Mouse (Mus musculus): Measurements from ENCODE around the gene Cd27. TPM values are rescaled to one million over a fixed set of nuclear protein-coding genes. Genes with fewer than 3 reads are reported as not detected.
"Not testable (repeated sequence)": the region's sequence is repeated elsewhere in the genome, so short reads cannot be mapped to it uniquely, and the experiment has no call there.

Cd27 gene
- polyA plus RNA-seq, 1 experiment from 2014 or later: 2.0 TPM

DNA sequence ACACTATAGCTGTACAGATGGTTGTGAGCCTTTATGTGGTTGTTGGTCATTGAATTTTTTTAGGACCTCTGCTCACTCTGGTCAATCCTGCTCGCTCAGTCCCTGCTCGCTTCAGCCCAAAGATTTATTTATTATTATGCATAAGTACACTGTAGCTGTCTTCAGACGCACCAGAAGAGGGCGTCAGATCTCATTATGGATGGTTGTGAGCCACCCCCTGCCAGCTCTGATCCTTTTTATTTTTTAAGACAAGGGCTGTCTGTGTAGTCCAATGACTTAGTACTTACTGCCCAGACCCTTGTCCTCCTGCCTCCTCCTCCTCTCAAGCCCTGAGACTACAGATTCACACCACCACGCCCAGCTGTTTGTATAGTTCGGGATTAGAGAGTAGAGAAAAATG is 29.8 kb upstream of the Cd27 start:
- H3K9me3 ChIP-seq; H3K4me3 ChIP-seq; H3K4me1 ChIP-seq; H3K4me2 ChIP-seq; H3K27ac ChIP-seq (replicated peaks); H3K9ac ChIP-seq; ATAC-seq (ENCODE audit: extremely low read depth, insufficient number of reproducible peaks, low FRiP score, low TSS enrichment); H3K36me3 ChIP-seq: not testable (repeated sequence)
- peaks cover 20% of the 10 kb centered on the region for H3K27me3 ChIP-seq (replicated peaks)
- WGBS: 60% methylated on average over 6 of the region's 6 CpGs

DNA sequence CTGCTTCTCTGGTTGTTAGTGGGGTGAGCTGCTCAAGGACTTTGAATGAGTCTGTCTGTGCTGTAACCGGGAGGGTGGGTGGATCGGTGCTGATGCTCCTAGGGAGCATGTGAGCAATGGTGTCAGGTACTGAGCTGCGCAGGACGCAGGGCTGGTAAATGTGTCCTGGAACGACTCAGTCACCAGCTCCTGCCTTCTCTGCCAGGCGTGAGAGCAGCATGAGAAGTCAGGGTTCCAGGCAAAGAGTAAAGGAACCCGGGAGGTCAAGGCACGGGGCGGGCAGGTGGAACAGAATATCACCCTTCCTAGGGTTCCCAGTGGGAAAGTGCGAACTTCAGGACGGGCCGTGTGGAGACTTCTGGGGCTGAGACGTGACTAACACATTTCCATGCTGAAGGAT is 29.3 kb upstream of the Cd27 start:
- no peak overlapping the region for H3K9ac ChIP-seq
- H3K27me3 ChIP-seq (replicated peaks): peaks cover 20% of the 10 kb centered on the region
- no peak overlapping the region for H3K4me3 ChIP-seq
- ATAC-seq (ENCODE audit: extremely low read depth, insufficient number of reproducible peaks, low FRiP score, low TSS enrichment): no peak
- H3K4me2 ChIP-seq: no peak overlapping the region
- H3K36me3 ChIP-seq: no peaks in the 10 kb centered on the region
- 53% methylated on average over 13 of the region's 13 CpGs for WGBS
- H3K27ac ChIP-seq (replicated peaks): no peak overlapping the region
- H3K9me3 ChIP-seq: no peaks in the 10 kb centered on the region
- H3K4me1 ChIP-seq: no peaks in the 10 kb centered on the region

DNA sequence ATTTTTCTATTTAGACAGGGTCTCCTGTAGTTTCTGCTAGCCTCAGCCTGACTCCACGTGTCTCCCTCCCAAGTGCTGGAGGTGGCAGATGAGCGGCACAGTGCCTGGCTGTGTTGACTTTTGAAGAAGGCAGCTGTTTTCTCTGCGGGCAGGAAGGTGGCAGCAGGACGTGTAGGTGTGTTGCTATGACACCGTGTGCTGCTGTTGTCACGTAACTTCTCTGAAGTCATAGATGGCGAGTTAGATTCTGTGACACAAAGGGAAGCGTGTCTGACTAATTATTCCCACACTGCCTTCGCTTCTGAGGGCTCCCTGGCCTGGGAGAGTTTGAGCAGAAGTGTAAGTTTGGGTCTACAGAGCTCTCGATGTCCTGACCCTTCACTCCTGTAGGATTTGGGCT is 28.4 kb upstream of the Cd27 start:
- peaks cover 13% of the 10 kb centered on the region; the same call in 1 of the 2 replicates for H3K27me3 ChIP-seq (replicated peaks)
- H3K36me3 ChIP-seq: no peaks in the 10 kb centered on the region
- no peak overlapping the region for H3K27ac ChIP-seq (replicated peaks)
- no peak overlapping the region for H3K4me3 ChIP-seq
- H3K4me2 ChIP-seq: no peak overlapping the region
- WGBS: 44% methylated on average over 10 of the region's 10 CpGs
- ATAC-seq (ENCODE audit: extremely low read depth, insufficient number of reproducible peaks, low FRiP score, low TSS enrichment): no peak
- H3K9me3 ChIP-seq: no peaks in the 10 kb centered on the region
- H3K9ac ChIP-seq: no peak overlapping the region
- H3K4me1 ChIP-seq: no peaks in the 10 kb centered on the region

DNA sequence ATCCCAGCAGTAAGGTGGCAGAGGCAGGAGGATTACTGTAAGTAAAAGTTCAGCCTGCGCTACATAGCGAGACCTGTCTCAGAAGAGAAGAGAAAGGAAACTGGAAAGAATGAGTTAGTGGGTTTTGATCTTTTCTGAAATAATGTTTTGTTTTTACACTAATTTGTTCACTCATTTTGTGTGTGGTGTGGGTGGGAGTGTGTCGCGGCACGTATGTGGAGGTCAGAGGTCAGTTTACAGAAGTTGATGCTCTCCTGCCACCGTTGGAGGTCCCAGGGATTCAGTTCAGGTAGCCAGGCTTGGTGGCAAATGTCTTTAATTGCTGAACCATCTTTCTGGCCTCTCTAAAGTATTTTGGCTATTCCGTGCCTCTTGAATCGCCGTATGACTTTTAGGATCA is 27.4 kb upstream of the Cd27 start:
- no peak overlapping the region for H3K4me3 ChIP-seq
- no peak overlapping the region for H3K4me2 ChIP-seq
- 81% methylated on average over 9 of the region's 9 CpGs for WGBS
- H3K9ac ChIP-seq: no peak overlapping the region
- peaks cover 13% of the 10 kb centered on the region; the same call in 1 of the 2 replicates for H3K27me3 ChIP-seq (replicated peaks)
- no peaks in the 10 kb centered on the region for H3K9me3 ChIP-seq
- ATAC-seq (ENCODE audit: extremely low read depth, insufficient number of reproducible peaks, low FRiP score, low TSS enrichment): no peak
- no peak overlapping the region for H3K27ac ChIP-seq (replicated peaks)
- no peaks in the 10 kb centered on the region for H3K36me3 ChIP-seq
- H3K4me1 ChIP-seq: no peaks in the 10 kb centered on the region

DNA sequence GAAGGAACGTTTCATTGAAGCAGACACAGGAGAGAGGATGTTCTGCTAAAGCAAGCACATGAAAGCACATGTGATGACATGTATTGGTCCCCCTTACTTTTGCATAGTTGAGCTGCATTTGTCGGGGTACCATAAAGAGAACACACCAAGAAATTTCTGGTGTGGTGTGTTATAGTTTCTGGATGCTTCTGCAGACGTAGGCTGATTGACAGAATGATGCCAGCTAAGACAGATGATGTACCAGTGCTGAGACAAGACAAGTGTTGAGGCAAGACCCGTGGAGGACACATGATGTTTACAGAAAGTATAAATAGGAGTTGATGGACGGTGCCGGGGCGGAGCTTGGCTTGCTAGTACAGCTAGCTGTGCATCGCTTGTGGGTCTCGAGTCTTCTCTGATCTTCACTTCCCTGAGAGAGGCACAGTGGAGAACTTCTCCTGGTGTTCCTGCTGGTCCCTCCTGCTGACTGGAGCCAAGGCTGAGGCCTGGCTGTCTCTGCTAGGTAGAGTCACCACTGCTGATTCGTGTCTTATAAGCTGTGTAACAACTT is 23.3 kb upstream of the Cd27 start:
- H3K4me1 ChIP-seq: no peaks in the 10 kb centered on the region
- no peak overlapping the region for H3K4me3 ChIP-seq
- no peaks in the 10 kb centered on the region for H3K27me3 ChIP-seq (replicated peaks)
- H3K9ac ChIP-seq: no peak overlapping the region
- H3K27ac ChIP-seq (replicated peaks): no peak overlapping the region
- ATAC-seq (ENCODE audit: extremely low read depth, insufficient number of reproducible peaks, low FRiP score, low TSS enrichment): no peak
- H3K4me2 ChIP-seq: no peak overlapping the region
- no peaks in the 10 kb centered on the region for H3K9me3 ChIP-seq
- 71% methylated on average over 10 of the region's 10 CpGs for WGBS
- H3K36me3 ChIP-seq: no peaks in the 10 kb centered on the region

DNA sequence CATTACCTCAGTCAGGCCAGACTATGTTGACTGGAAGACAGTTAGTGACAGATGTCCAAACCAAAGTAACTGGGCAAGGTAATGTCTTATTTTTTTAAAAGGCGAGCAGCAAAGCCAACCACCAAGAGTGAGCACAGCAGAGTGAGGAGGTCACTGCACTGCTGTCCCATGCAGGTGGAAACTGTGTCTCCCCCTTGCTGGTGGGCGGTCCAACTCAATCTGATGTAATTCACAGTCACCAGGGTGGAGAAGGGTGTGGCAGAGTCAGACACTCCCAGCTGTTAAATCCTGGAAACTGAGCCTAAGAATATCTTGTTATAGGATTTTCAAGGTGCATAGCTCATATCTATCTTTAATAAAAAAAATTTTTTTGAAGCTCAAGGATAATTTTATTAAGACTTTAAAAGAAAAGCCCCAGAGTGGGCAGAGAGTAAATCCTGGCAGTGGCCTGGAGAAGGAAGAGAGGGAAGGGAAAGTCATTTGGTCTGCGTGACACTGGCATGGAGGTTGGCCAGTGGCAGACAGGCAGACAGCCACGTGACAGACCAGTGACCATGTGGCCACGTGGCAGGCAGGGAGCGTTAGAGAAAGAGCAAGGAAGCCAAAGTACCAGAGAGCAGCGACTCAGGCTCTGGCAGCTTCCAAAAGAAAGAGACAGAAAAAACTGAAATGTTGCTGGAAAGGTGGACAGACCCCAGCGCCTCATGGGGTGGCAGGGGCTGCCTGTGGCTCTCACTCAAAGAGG is 19.6 kb upstream of the Cd27 start:
- Histone ChIP-seq H3K27ac (replicated peaks) (no peak overlapping the region), H3K27me3 (replicated peaks) (no peaks in the 10 kb centered on the region), H3K9ac (no peak overlapping the region), H3K9me3 (no peaks in the 10 kb centered on the region), H3K36me3 (no peaks in the 10 kb centered on the region), H3K4me3 (no peak overlapping the region), H3K4me1 (no peaks in the 10 kb centered on the region), H3K4me2 (no peak overlapping the region)
- WGBS: 67% methylated on average over 8 of the region's 8 CpGs
- ATAC-seq (ENCODE audit: extremely low read depth, insufficient number of reproducible peaks, low FRiP score, low TSS enrichment): no peak

DNA sequence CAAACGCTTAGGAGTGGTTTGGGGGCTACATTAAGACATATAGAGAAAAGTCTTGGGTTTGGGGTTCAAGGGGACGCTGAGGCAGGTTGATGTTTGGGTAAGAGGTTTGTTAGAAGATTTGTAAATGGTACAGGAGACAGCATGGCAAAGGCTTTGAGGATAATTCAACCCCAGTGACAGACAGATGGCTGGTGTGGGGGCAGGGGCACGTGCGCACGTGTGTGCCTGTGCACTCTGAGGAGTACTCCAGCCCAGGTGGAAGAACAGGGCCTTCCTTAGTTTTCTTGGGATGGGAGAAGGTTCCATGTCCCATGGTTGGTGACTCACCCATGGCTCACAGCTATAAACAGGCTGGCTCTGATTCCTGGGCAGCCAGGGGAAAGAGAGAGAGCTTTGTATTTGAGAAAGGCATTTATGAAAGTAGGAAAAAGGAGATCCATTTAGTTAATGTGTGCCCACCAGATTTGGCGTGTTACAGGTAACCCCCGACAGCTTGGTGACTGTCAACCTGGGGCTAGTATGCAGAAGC is 18.8 kb upstream of the Cd27 start:
- Histone ChIP-seq H3K27me3 (replicated peaks) (no peaks in the 10 kb centered on the region), H3K9ac (no peak overlapping the region), H3K27ac (replicated peaks) (no peak overlapping the region), H3K36me3 (no peaks in the 10 kb centered on the region), H3K4me3 (no peak overlapping the region), H3K9me3 (no peaks in the 10 kb centered on the region), H3K4me2 (no peak overlapping the region), H3K4me1 (no peaks in the 10 kb centered on the region)
- ATAC-seq (ENCODE audit: extremely low read depth, insufficient number of reproducible peaks, low FRiP score, low TSS enrichment): no peak
- 76% methylated on average over 7 of the region's 7 CpGs for WGBS

DNA sequence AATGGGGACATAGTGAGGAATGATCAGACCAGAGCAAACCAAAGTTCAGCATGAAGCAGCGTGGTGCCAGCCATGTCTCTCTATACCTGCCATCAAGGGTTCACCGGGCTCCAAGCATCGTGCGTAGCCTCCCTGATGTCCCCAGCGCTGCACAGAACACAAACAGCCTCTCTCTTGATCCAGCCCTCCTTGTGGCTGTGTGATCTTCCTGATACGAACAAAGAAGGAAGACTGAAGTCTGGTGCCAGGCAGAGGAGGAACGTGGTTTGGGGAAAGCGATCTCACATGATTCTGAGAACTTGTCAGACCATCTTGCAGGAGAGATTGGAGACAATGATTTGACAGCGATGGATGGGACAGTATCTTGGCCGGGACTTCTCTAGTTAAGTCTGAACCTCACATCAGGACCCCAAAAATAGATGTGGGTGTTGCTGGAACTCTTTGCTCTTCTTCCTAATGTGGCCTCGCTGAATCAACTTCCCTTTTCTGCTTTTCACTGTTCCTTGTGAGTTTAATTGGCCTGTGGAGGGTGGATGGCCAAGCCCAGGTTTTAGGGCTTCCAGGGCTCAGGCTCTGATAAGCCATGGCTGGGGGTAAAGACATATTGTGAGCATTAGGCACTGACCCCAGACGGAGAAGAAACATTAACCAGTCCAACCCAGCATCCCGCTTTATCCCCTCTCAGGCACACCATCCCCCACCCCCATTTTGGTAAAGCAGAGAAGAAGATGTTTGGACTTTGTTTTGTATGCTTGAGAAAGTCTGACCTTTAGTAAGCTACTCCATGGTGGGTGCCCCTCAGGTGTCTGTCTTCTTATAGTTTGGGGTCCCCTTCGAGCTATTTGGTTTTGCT is 17.3 kb upstream of the Cd27 start:
- H3K9me3 ChIP-seq: no peaks in the 10 kb centered on the region
- no peak overlapping the region for H3K4me2 ChIP-seq
- 70% methylated on average over 14 of the region's 14 CpGs for WGBS
- no peaks in the 10 kb centered on the region for H3K36me3 ChIP-seq
- H3K4me3 ChIP-seq: no peak overlapping the region
- H3K27me3 ChIP-seq (replicated peaks): no peaks in the 10 kb centered on the region
- H3K27ac ChIP-seq (replicated peaks): no peak overlapping the region
- no peak for ATAC-seq (ENCODE audit: extremely low read depth, insufficient number of reproducible peaks, low FRiP score, low TSS enrichment)
- no peaks in the 10 kb centered on the region for H3K4me1 ChIP-seq
- H3K9ac ChIP-seq: no peak overlapping the region

DNA sequence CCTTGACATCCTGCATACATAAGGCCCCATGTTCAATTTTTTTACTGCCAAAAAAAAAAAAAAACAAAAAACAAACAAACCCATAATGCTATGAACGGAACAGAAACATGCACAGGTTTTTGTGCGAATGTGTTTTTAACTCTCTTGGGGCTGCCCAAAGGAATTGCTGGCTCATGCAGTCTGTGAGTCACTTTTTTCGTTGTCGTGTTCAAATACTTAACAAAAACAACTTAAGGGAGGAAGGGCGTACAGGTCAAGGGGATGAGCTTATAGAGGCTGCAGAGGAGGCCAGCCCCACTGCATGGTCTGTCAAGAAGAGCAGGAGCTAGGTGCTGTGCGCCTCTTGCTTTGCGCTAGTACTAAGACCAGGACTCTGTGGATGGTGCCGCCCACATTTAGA is 15.9 kb upstream of the Cd27 start:
- Histone ChIP-seq H3K27me3 (replicated peaks) (no peaks in the 10 kb centered on the region), H3K36me3 (no peaks in the 10 kb centered on the region), H3K9me3 (no peaks in the 10 kb centered on the region), H3K4me1 (no peaks in the 10 kb centered on the region), H3K4me3 (no peak overlapping the region), H3K4me2 (no peak overlapping the region), H3K27ac (replicated peaks) (no peak overlapping the region), H3K9ac (no peak overlapping the region)
- ATAC-seq (ENCODE audit: extremely low read depth, insufficient number of reproducible peaks, low FRiP score, low TSS enrichment): no peak
- 79% methylated on average over 8 of the region's 8 CpGs for WGBS

DNA sequence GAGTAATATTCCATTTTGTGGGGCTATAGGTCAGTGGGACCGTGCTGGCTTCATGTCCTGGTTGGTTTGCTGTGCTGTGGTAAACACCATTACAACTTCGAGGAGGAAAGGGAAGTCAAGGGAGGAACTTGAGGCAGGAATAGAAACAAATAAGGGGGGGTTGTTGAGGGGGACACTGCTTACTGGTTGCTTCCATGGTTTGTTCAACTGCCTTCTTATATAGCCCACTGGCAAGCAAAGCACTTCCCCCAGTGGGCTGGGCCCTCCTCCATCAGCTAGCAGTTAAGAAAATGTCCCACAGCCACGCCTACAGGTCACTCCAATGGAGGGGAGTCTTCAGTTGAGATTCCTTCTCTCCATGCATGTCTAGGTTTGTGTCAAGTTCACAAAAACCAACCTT is 15.5 kb upstream of the Cd27 start:
- H3K4me3 ChIP-seq: no peak overlapping the region
- H3K36me3 ChIP-seq: no peaks in the 10 kb centered on the region
- ATAC-seq (ENCODE audit: extremely low read depth, insufficient number of reproducible peaks, low FRiP score, low TSS enrichment): no peak
- no peak overlapping the region for H3K4me2 ChIP-seq
- no peak overlapping the region for H3K27ac ChIP-seq (replicated peaks)
- 78% methylated on average over 3 of the region's 3 CpGs for WGBS
- H3K9ac ChIP-seq: no peak overlapping the region
- no peaks in the 10 kb centered on the region for H3K27me3 ChIP-seq (replicated peaks)
- no peaks in the 10 kb centered on the region for H3K4me1 ChIP-seq
- no peaks in the 10 kb centered on the region for H3K9me3 ChIP-seq

DNA sequence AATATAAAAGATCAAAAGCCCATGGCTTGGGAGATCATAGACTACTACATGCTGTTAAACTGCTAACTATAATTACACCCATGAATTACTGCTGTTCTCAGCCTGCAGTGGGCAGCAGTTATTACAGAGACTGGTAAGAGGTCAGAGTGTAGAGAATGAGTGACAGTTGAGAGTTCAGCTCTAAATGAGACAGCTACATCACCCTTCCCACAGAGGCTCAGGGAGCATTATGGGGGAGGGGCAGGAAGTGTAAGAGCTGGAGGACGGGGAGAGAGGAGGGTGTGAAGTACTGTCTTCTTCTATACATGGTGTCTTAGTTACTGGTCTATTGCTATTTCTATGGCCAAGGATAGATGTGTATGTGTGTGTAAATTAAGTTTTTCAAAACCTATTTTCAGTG is 7.7 kb upstream of the Cd27 start:
- no peak overlapping the region for H3K27ac ChIP-seq (replicated peaks)
- 13% methylated on average over 1 of the region's 1 CpGs for WGBS
- no peaks in the 10 kb centered on the region for H3K27me3 ChIP-seq (replicated peaks)
- no peak overlapping the region for H3K4me3 ChIP-seq
- no peaks in the 10 kb centered on the region for H3K36me3 ChIP-seq
- H3K9me3 ChIP-seq: no peaks in the 10 kb centered on the region
- H3K4me1 ChIP-seq: no peaks in the 10 kb centered on the region
- ATAC-seq (ENCODE audit: extremely low read depth, insufficient number of reproducible peaks, low FRiP score, low TSS enrichment): no peak
- H3K9ac ChIP-seq: no peak overlapping the region
- H3K4me2 ChIP-seq: no peak overlapping the region

Data from heart, embryonic 13.5 days (tissue).